Mouse (Mus musculus): ENCODE data around the gene Gm27027. TPM values are rescaled to one million over a fixed set of nuclear protein-coding genes. Genes with fewer than 3 reads are reported as not detected.

The Gm27027 gene
- total and polyA plus RNA-seq, 2 experiments: not detected

DNA sequence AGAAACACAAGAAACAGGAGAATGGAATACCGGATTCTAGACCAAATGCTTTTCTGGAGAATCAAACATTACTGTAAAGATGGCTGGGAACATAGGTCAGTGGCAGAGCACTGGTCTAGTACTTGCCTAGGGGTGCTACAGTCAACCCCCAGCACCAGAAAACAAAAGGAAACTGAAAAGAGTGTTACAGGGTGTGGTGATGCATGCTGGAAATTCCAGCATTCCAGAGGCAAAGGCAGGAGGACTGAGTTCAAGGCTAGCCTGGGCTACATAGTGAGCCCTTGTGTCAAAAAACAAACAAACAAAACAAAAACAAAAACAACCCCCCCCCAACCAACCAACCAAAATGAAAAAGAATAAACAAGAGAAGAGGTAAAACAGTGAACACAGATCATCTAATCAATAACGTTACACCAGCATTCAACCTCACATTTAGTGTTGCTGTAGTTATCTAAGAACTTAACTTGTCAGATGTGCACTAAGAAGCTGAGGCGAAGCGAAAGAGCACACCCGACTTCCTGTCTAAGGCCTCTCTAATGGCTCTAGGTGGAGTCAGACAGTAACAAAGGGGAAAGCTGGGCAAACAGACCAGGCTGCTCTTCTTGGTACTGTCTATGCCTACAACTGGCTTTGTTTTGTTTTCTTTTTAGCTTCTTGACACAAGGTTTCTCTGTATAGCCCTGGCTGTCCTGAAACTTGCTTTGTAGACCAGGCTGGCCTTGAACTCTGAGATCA is 44.4 kb upstream of the Gm27027 start:
- no peak overlapping the region for H3K4me3 ChIP-seq (ENCODE audit: insufficient read depth, low read depth, low read length)
- DNase-seq (ENCODE audit: extremely low read depth, low read depth, low spot score): no peak
- H3K27ac ChIP-seq (replicated peaks; ENCODE audit: insufficient read depth, low read depth, low read length): no peak overlapping the region; the same call in 1 of the 2 replicates
- H3K79me2 ChIP-seq (ENCODE audit: control insufficient read depth, insufficient read depth, low read length): 0 out of 2 replicates have a peak, but pooled peaks cover 6% of the 10 kb centered on the region
- WGBS: 73% methylated on average over 5 of the region's 5 CpGs
- peaks cover 13% of the 10 kb centered on the region for H3K36me3 ChIP-seq (ENCODE audit: control insufficient read depth, insufficient read depth, low read length)
- H3K9ac ChIP-seq (ENCODE audit: low read depth, low read length): no peak overlapping the region
- H3K27me3 ChIP-seq (ENCODE audit: control insufficient read depth, insufficient read depth, low read length): no peaks in the 10 kb centered on the region
- no peak for TF ChIP-seq CTCF (IDR thresholded peaks at IDR 0.05; ENCODE audit: low read depth, low read length)
- H3K4me1 ChIP-seq (ENCODE audit: control insufficient read depth, insufficient read depth, low read length): peaks cover 33% of the 10 kb centered on the region

- Histone ChIP-seq H3K36me3 (ENCODE audit: control insufficient read depth, insufficient read depth, low read length) (peaks cover 40% of the 10 kb centered on the region), H3K27me3 (ENCODE audit: control insufficient read depth, insufficient read depth, low read length) (no peaks in the 10 kb centered on the region), H3K9ac (ENCODE audit: low read depth, low read length) (no peak overlapping the region), H3K27ac (replicated peaks; ENCODE audit: insufficient read depth, low read depth, low read length) (no peak overlapping the region; the same call in 1 of the 2 replicates), H3K79me2 (ENCODE audit: control insufficient read depth, insufficient read depth, low read length) (0 out of 2 replicates have a peak, but pooled peaks cover 4% of the 10 kb centered on the region), H3K4me3 (ENCODE audit: insufficient read depth, low read depth, low read length) (no peak overlapping the region), H3K4me1 (ENCODE audit: control insufficient read depth, insufficient read depth, low read length) (peaks cover 1% of the 10 kb centered on the region)
- peak; percentile 41 for DNase-seq (ENCODE audit: extremely low read depth, low read depth, low spot score)
- peak; percentile 71 for TF ChIP-seq CTCF (IDR thresholded peaks at IDR 0.05; ENCODE audit: low read depth, low read length)
- TF ChIP-seq POLR2A (IDR thresholded peaks at IDR 0.05; ENCODE audit: extremely low read depth, insufficient read depth, low read length): no peak
- 72% methylated on average over 9 of the region's 9 CpGs for WGBS
Measured at GRCm38 (mm10) chr2:94035428-94036331, 39.5 kb upstream of the Gm27027 start.

DNA sequence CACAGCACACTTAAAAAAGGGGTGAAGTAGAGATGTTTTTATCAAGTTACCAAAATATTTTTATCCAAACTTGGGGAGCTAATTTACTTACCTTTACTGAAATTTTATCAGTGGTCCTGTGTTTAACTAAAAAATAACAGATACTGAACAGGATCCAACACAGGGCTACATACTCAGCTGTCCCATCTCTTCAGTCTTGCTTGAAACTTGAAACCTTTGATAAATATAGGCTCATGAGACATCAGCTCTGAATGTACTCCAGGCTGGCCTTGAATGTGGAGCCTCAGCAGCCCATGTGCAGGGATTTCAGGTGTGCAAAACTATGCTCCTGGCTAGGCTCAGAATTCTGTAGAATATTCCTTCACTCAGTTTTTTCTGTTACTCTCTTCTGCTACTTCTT is 34.4 kb upstream of the Gm27027 start:
- H3K4me1 ChIP-seq (ENCODE audit: control insufficient read depth, insufficient read depth, low read length): no peaks in the 10 kb centered on the region
- H3K27me3 ChIP-seq (ENCODE audit: control insufficient read depth, insufficient read depth, low read length): no peaks in the 10 kb centered on the region
- H3K9ac ChIP-seq (ENCODE audit: low read depth, low read length): no peak overlapping the region
- H3K27ac ChIP-seq (replicated peaks; ENCODE audit: insufficient read depth, low read depth, low read length): no peak overlapping the region
- peaks cover 29% of the 10 kb centered on the region for H3K36me3 ChIP-seq (ENCODE audit: control insufficient read depth, insufficient read depth, low read length)
- 0 out of 2 replicates have a peak, but pooled peaks cover under 1% of the 10 kb centered on the region for H3K79me2 ChIP-seq (ENCODE audit: control insufficient read depth, insufficient read depth, low read length)
- no peak overlapping the region for H3K4me3 ChIP-seq (ENCODE audit: insufficient read depth, low read depth, low read length)
- no peak for DNase-seq (ENCODE audit: extremely low read depth, low read depth, low spot score)
- TF ChIP-seq POLR2A (IDR thresholded peaks at IDR 0.05; ENCODE audit: extremely low read depth, insufficient read depth, low read length): no peak
- TF ChIP-seq CTCF (IDR thresholded peaks at IDR 0.05; ENCODE audit: low read depth, low read length): no peak

DNA sequence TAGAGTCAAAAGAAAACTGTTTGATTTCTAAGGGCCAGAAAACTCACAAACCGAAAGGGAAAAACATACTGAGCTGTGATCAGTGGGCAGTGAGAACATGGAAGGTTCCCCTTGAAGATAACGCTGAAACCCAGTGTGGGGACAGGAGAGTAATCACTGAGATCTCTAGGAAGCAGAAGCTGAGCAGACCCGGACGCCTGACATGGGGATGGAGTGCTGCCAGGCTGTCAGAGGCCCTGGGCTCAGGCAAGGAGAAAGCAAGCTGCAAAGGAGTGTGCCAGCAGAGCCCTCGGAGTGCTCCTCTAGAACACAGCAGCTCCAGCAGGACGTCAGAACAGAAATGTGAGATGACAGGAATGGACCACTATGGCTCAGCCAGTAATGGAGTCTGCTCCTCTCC is 28.5 kb upstream of the Gm27027 start:
- DNase-seq (ENCODE audit: extremely low read depth, low read depth, low spot score): no peak
- Histone ChIP-seq H3K36me3 (ENCODE audit: control insufficient read depth, insufficient read depth, low read length) (no peaks in the 10 kb centered on the region), H3K4me3 (ENCODE audit: insufficient read depth, low read depth, low read length) (no peak overlapping the region), H3K9ac (ENCODE audit: low read depth, low read length) (no peak overlapping the region), H3K79me2 (ENCODE audit: control insufficient read depth, insufficient read depth, low read length) (no peaks in the 10 kb centered on the region), H3K4me1 (ENCODE audit: control insufficient read depth, insufficient read depth, low read length) (no peaks in the 10 kb centered on the region), H3K27ac (replicated peaks; ENCODE audit: insufficient read depth, low read depth, low read length) (no peak overlapping the region), H3K27me3 (ENCODE audit: control insufficient read depth, insufficient read depth, low read length) (no peaks in the 10 kb centered on the region)
- TF ChIP-seq CTCF (IDR thresholded peaks at IDR 0.05; ENCODE audit: low read depth, low read length) (no peak), POLR2A (IDR thresholded peaks at IDR 0.05; ENCODE audit: extremely low read depth, insufficient read depth, low read length) (no peak)
- WGBS: 60% methylated on average over 6 of the region's 6 CpGs

- Histone ChIP-seq H3K4me1 (ENCODE audit: control insufficient read depth, insufficient read depth, low read length) (peaks cover 6% of the 10 kb centered on the region), H3K4me3 (ENCODE audit: insufficient read depth, low read depth, low read length) (peak within 1 kb of the TSS; percentile 88), H3K27me3 (ENCODE audit: control insufficient read depth, insufficient read depth, low read length) (no peaks in the 10 kb centered on the region), H3K36me3 (ENCODE audit: control insufficient read depth, insufficient read depth, low read length) (peaks cover 23% of the 10 kb centered on the region), H3K9ac (ENCODE audit: low read depth, low read length) (peak within 1 kb of the TSS; percentile 90), H3K79me2 (ENCODE audit: control insufficient read depth, insufficient read depth, low read length) (no peaks in the 10 kb centered on the region; the same call in 1 of the 2 replicates), H3K27ac (replicated peaks; ENCODE audit: insufficient read depth, low read depth, low read length) (peak within 1 kb of the TSS; percentile 66)
- 3% methylated on average over 47 of the region's 47 CpGs for WGBS
- TF ChIP-seq POLR2A (IDR thresholded peaks at IDR 0.05; ENCODE audit: extremely low read depth, insufficient read depth, low read length) (0 out of 2 replicates have a peak, but pooled peaks have one; percentile 15), CTCF (IDR thresholded peaks at IDR 0.05; ENCODE audit: low read depth, low read length) (no peak)
- DNase-seq (ENCODE audit: extremely low read depth, low read depth, low spot score): peak; percentile 88
Measured at GRCm38 (mm10) chr2:94010335-94011291, 14.5 kb upstream of the Gm27027 start, which contains the start of gene Alkbh3. Gene Alkbh3 (minus strand): TSS chr2:94010807.
